Mouse (Mus musculus) 3134 (cell line): ENCODE results near the gene Hipk2.

Source experiments
- DNase-seq: peaks from one replicate; pipeline ENCODE4 v3.0.0-alpha.2; 2011; ENCODE audit warnings: low spot score; ENCODE audit not compliant: insufficient read length; ENCODE audit errors: extremely low read depth

Gene Hipk2

DNA sequence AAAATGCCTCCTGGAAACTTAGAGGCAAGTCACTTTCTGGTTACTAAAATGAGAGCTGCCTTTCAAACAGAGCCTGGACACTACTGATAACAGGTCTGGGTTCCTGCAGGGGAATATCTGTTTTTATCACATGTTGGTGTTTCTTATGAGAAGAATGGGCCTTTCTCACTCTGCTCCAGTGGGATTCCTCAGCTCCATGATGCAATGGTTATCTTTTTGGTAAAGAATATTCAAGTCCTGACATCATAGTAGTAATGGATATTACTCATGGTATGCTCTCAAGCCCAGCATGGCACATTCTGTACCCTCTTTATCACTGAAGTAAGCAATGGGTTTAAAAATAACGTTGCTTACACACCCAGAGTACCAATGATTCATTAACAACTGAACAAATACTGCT, 40.7 kb downstream of the Hipk2 start:
- no peak for DNase-seq

DNA sequence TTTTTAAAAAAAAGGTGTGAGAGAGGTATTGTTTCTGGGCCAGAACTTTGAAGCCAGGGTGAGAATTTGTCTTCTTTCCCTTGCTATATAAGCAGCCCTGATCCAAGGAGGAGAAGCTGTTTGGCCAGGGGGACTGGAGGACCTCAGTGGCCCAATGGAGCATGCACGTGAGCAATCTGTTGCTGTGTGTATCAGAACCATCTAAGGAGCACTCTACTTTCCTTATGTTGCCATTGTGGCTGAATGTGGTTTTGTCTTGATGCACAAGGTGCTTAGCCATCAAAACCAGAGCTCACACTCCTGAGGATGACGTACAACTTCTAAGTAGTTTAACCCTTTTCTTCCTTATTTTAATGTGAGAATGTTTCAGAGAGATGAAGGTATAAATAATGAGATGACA, 41.2 kb downstream of the Hipk2 start:
- no peak for DNase-seq

DNA sequence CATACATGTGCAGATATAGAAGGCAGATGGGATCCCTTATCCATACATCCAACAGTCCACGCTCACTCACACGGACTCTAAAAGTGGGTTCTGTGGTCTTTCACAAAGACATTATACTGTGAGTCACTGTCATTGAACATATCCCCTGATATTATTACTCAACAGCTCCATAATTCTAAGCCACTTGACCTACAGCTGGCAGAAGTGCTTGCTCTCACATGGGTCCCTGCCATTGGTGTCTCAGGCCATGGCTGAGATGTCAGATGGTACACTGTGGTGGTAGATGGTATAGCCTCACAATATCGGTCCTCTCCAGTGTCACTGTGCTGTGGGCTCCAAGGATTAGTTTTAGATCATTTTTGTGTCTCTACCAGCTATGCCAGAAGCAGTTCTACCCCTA, 42.2 kb downstream of the Hipk2 start:
- DNase-seq: no peak

DNA sequence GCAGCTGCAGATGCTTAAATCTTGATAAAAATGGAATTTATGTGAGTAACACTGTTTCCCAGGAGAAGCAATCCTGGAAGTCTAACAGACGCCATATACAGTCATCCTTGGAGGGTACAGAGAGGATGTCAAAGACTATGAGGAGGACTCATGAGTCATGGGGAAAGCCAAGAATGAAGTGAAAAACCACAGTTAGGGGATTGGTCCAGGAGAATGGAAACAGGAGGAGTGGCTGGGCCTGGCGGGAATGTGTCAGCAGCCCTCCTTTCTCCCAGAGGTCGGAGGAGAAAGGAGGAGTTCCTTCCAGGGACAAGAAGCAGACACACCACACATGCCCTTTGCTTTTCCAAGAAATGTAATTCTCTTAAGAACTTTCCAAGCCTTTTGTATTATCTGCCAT, 46.5 kb downstream of the Hipk2 start:
- peak; percentile 76 for DNase-seq

DNA sequence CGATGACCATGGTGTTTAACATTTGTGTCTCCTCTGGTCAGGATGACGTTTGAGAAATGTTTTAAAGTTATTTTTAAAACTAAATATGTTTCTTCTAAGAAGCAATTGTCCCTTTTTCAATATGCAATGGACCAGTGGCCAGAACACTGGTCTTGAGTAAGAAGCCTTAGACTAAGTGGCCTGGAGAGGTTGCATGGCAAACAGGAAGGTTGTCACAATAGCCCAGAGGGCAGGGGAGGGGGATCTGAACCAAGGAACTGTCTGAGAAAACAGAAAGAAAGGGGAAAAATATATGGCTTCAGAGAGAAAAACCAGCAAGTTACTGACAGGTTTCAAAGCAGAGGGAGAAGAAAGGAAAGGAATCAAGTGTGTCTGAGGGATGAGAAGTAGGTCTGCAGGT, 47.8 kb downstream of the Hipk2 start:
- no peak for DNase-seq

DNA sequence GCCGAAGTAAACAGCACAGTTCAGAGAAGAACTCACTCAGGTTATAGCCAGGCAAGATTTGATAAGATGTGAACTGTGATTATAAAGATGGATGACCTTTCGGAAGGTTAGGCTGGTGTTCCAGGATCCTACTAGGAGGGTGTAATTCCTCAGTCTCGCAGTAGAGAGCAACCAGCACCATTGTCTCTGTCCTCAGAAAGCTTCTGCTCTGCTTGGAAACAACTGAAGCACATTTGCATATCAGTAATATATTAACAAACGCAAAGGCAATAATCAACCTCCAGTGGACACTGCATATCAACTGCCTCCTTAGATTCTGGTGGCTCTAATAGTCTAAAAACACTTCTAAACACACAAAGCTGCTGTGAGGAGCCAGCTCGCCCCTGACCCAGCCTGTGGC, 48.5 kb downstream of the Hipk2 start:
- DNase-seq: no peak

DNA sequence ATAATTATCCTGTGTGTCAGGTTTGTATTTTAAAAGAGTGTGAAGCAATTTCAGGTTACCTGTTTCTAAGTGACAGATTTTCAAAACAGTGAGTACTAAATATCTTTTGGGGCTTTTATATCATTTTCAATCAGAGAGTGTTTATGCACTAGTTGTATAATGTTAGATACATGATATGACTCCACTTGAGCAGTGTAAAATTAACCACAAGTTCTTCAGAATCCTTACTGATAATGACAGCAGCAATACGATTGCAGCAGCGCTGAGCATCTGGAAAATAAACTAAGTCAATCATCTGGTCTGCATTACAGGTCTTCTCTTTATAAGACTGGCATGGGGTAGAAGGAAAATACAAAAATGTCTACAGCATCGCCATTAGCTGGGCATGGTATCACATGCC, 49.1 kb downstream of the Hipk2 start:
- no peak for DNase-seq

DNA sequence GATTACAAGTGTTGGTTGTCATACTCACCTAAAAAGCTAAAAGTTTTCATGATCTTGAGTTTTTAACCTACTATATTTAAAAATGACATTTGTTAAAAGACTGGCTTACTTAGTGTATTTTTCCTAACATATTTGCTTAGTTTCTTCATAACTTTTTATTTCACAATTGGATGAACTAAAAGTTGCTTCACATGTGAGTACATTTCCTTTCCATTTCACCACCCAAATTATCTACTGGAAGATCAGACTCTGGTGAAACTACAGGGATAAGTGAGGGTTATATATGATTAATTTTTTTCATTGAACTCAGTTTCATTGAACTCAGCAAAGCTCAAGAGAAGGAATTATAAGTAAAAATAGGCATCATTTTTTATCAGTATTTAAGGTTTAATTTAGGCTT, 50.1 kb downstream of the Hipk2 start:
- no peak for DNase-seq

DNA sequence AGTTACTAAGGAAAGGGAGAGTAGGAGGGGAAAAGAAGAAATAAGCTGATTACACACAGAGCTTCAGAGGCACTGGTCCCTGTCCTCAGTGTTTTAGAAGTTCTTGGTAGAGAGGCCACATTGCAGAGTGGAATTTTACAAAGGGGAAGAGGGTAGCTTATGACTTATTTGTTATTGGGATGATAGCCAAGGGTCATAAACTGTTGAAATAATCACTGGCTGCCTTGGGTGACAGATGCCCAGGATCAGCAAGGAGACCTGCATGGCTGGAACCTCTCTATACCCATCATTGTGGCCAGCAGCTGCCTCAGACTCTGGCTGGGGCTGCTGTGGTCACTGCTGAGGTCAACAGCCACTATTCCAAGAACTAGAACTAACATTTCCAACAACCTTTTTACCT, 52.1 kb downstream of the Hipk2 start:
- peak; percentile 51 for DNase-seq

DNA sequence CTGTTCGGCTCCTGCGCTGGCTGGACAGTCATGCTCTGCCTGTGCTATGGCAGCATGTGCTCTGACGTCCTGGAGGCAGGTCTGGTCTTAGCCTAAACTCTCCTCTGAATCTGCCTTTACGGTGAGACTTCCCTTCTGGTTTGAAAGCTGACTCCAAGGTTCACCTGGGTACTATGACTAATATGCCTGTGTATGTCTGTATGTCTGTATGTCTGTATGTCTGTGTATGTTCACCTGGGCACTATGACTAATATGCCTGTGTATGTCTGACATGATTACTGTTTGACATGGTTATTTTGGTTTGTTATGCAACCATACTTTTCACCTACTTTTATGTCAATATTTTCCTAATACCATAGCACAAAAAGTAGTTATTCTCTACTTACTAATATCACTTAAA, 52.8 kb downstream of the Hipk2 start:
- no peak for DNase-seq

DNA sequence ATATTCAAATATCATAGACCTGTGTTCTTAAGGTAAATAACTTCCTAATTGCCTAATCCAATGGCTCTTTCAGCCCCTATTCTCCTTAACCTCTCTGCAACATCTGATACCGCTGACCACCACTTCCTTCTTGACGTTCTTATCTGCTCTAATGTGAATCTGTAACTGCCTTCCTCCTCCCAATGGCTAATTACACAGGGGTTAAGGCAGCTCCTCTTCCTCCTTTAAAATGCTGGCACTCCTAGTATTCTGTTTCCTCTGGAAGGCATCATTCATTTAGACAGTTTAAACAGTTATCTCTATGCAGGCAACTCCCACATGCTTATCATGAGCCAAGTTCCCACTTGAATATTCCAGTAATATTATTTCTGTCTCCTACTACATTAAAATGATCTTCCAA, 54.3 kb downstream of the Hipk2 start:
- DNase-seq: no peak

DNA sequence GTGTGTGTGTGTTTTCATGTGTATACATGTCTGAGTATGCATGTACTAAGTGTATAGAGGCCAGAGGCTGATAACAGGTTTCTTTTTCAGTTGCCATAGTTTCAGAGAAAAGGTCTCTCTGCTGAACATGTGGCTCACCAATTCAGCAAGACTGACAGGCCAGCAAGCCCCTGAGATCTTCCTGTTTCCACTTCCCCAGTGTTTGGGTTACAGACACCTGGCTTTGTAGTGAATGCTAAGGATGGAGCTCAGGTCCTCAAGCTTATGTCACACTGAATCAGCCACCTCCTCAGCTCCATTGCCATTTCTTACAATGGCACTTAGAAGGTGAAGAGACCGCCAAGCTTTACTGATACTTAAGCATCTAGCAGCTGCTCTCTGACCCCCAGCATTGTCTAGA, 55.1 kb downstream of the Hipk2 start:
- no peak for DNase-seq

DNA sequence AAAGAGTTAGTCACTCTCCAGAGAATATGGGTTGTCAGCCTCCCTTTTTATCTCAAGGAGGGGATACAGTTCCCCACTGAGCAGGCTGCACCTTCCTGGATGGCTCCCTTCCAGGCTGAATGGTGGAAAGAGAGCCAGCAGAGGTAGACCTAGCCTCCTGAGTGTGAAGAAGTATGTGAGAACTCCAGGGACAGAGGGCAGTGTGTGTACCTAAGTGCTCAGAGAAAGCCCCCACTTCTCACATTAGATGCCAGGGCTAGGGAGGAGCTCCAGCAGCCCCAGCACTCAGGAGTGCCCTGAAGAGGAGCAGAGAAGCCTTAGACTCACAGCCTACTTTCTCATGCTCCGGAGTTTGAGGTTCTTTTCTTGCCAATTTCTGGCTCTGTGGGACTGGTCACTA, 59.7 kb downstream of the Hipk2 start:
- no peak for DNase-seq

DNA sequence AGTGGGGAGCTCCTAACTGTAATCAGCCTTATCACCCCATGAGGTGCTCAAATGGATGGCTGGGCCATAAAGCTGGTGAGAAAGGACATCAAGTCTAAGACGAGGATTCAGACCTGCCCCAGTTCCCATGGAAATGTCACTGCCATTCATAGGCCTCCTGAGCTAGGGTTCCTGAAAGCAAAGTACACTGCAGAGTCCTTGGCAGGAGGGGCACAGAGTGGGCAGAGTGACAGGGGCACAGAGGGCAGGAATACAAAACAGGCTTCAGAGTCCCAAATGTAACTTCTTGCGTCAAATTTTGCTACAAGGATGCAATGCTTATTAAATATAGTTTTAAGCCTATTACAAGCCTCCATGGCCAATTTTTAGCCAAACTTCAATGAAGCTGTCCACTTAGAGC, 60.4 kb downstream of the Hipk2 start:
- no peak for DNase-seq

DNA sequence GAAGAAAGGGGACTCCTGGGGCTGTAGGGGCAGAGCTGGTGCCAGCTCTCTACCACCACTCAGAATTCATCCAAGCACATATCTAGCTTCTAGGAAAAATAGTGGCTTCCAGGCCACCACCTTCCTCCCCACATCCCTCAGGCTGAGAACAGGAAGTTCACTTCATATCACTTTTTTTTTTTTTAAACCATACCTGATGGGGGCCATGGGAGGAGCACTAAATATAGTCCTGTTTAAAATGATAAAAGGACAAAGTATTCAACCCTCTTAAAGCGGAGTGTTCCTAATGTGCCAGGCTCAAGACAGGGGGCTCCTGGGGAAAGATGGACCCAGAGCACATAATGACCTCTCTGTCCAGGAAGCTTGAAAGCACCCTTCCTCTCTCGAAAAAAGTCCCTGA, 61.3 kb downstream of the Hipk2 start:
- no peak for DNase-seq

DNA sequence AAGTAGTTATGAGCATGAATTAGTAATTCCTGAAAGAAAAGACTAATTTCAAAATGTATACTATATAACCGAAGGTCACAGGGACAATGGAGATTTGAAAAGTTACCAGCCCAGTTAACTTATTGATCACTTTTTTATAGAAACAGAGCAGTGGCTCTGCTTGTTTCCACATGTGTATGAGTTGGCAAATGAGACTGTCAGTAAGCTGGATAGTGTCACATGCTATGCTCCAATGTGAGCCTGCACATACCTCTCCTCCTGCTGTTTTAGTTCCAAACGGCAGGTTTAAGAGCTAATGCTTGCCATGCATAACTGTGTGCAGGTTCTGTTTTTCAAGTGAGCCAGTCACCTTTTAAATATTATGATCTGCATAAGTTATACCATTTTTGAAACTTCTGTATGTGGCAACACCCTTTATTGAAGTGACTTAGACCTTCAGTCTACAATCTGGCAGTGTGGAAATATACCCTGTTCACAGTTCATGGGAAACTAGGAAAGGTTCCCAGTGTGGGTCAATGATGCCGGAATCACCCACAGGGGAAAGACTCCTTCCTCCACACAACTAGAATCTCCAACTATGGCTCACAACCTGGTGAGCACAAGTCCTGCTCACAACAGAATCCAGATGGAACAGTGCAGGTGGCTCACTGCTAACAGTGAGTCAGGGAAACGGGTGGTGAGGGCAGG, 64.4 kb downstream of the Hipk2 start:
- no peak for DNase-seq

DNA sequence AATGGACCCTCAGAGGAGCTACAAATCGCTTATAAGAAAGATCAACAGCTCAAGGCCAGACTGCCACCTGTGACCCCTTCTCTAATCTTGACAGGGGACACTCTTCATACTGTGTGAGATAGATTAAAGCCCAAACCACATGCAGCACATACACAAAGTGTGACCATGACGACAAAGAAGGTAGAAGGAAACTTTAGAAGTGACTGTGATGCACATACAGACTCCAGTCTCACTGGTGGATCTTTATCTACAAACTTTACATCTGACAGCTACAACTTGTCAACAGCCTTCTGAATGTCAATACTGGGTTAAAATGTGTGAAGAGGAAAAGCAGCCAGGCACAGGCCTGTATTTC, 65.9 kb downstream of the Hipk2 start:
- DNase-seq: no peak

DNA sequence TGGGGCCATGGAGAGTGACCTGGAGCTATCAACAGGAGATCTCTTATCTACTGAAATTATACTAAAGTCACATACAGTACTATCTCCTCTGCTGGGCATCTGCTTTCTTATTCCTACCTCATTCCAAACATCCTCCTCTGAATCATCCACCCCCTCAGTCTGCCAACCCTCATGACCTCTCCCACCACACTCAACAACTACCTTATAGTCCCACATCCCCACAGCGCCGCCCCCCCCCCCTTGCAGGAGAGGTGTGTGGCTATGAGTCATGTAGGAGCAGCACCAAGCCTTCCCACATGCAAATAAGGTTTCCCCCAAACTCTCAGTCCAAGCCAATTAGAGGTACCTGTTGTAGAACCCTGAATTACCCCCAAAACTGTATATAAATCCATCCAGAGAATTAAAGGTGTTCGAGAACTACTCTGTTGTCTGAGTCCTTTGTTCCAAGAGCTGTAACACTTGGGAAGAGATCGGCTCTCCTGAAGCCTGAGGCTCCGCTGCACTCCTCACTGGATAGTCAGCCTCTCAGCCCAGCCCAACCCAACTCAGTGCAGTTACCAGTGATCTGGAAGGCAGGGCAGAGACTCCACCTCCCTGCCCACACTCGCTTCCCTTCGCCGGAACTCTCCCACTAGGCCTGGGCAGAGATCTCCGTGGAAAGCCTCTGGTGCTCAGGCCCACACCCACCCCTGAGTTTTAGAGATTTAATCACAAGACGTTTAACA, 66.4 kb downstream of the Hipk2 start:
- DNase-seq: peak; percentile 68

DNA sequence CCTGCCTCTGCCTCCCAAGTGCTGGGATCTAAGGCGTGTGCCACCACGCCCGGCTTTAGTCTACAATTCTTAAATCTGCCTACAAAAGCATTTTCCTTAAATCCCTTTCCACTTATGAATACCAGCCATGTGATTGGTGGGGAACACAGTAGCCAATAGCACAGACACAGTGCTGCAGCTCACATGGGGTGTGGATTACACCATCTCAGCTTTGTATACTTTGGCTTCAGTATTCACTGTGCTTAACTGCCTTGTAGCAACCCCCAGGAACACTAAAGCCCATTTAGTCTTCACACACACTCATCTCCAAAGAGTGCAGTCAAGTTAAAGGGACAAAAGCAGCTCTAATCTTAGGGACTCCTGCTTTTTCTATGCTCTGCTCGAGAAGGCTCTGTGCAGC, 67.6 kb downstream of the Hipk2 start:
- DNase-seq: peak; percentile 47

DNA sequence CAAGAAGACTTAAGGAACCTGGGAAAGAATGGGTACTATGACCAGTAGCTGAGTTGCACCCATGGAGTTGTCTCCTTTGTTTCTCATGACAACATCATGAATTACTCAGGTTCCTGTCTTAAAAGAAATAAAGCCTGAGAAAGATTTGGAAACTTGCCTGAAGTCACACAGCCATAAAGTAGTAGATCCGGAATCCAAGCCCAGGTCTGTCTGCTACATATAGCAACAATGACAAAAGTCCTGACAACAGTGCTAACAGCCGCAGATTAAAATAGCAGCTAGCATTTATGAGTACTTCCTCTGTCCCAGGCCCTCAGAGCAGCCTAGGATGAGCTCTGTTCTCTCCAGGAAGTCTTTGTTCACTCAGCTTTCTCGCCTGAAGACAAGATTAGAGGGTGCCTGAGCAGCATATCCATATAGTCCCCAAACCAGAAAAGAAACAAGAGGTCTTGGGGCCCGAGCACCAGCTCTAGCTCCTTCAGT, 69.0 kb downstream of the Hipk2 start:
- DNase-seq: no peak

DNA sequence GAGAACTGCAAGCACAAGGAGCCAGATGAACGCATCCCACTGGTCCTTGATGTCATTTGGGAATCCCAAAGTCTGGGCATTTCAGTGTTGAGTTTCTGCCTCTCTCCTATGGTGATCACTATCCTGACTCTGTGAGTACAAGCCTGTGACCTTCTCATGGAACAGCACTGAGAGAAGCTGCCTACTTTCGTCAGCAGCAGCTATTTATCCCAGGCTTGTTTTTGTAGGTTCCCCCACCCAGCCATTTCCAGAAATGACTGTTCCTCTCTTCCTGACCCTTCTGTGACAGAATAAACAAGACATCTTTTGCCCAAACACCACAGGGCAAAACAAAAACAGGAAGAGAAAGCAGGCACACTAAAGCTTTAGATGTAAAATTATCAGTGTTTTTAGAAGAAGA, 70.4 kb downstream of the Hipk2 start:
- no peak for DNase-seq

DNA sequence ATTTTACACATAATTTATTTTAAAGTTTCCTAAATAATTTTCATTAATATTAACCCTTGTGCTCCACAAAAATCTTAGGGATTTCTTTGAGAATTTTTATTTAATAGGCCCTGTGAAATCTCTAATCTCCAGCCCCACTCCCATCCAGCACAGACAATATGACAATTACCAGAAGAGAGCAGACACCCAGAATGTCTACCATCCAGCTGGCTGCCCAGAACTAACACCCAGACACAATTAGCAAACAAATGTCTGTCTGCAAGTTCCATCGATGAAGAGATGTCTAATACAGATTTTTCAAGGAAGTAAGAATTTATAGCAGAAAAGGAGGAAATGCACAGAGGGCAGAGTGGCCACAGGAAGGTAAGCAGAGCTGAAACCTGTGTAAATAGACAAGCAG, 74.7 kb downstream of the Hipk2 start:
- DNase-seq: no peak

DNA sequence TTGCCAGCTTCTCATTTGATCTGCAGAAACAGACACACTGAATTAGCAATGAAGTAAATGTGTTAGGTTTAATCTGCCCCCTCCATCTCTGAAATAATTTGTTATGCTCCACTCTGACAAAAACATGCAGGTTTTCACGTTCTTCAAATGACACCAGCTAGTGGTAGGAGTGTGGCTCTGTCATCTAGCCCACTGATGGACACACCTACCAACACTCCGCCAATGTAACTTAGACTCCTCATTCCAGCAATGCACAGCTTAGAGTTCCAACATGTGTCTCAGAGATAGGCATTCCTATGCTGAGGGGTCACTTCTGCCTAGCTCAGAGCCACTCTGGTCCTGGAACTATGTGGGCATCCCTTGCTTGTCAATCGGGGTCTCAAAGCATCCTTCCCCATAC, 78.4 kb downstream of the Hipk2 start:
- no peak for DNase-seq
